Mouse (Mus musculus) heart, postnatal 25 days (tissue): ENCODE data around the gene Mettl2. TPM values are rescaled to one million over a fixed set of nuclear protein-coding genes. Genes with fewer than 3 reads are reported as not detected.
A peak's percentile ranks its signal among the peaks of the same experiment; 100 is the strongest.
"Not testable (repeated sequence)": the region's sequence is repeated elsewhere in the genome, so short reads cannot be mapped to it uniquely, and the experiment has no call there.

Experiments used
- DNase-seq: peaks from one replicate; pipeline ENCODE4 v3.0.0; 2022; ENCODE audit warnings: low spot score
- intact Hi-C: fragments of 180-260 bp; cut with DNase I; formaldehyde crosslinking; loops from one replicate; pipeline ENCODE4 v1.15.1; 2025
- total RNA-seq, 2 experiments: library from RNA; stranded (reverse); gene quantifications; 2 replicates each; pipeline ENCODE4 v1.2.3; 2021

Mettl2 gene
- total RNA-seq, result 10 to 100 TPM in 1 of 2 experiments, 1 to 10 TPM in 1; 9.7 to 10.3 TPM

DNA sequence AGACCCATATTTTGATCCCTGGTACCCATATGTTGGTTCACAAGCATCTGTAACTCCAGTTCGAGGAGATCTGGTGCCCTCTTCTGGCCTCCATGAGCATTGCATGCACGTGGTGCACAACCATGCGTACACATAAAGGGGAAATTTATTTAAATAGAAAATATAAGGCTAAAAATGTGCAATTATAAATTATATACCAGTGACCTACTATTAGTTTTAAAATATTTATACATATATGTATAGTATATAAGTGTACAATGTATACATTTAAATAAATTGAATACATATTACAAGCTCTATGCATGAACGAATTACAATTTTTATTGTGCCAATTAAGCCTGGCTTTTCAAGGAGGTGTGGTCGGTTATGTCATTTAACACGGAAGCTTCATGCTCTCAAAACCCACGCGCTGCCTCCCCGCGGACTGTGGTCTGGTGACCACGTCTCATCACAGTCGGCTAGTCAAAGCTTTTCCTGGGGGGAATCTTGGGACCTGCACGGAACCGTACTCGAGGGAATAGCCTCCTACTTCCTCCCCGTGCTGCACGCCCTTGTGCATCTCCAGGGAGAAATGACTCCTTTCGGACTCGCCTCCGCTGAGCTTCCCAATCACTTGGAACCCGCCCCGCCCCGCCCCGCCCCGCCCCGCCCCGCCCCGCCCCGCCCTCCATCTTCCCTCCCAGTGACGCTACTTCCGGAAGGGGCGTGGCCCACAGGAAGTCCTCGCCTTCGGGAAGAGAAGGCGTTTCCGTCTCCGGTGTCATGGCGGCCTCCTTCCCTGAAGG, at the start of gene Mettl2:
Gene Mettl2 (plus strand): TSS at position 691 of the 785 bp plus-strand sequence.
- intact Hi-C loops, result loop anchor here (1.0 to 10.0 kb wide), 5 partner anchors 54 to 811 kb away; no protein-coding TSS in a partner anchor
- peak; percentile 49 for DNase-seq

DNA sequence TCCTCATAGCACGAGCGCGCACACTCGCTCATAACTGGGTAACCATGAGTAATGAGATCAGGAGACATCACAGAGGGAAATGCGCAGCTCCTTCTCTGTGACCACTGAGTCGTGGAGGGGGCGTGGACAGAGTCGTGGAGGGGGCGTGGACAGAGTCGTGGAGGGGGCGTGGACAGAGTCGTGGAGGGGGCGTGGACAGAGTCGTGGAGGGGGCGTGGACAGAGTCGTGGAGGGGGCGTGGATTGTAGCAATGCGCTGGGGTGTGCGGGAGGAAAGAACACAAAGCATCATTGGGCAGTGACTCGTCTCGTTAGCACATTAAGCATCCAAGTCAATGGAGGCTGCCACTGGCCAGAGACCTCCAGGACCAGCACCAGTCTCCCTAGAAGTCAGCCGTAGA, 13.8 kb upstream of the Mettl2 start:
- DNase-seq, intact Hi-C loops: not testable (repeated sequence)

DNA sequence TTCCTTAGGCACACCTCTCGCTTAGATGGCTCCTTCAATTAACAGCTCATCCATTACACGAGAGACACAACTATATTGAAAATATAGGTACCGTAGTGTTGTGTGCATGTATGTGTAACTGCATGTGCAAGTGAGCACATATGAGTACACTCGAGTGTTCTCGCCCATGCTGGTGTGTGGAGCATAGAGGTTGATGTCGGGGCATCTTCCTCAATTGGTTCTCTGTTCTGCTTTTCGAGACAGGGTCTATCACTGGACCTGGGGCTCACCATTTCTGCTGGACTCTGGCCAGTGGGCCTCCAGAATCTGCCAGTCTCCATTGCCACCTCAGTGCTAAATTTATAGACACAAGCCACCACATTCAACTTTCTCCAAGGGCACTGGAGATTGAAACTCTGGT, 8.4 kb upstream of the Mettl2 start:
- DNase-seq, result no peak
- intact Hi-C loops, result no loop called here

DNA sequence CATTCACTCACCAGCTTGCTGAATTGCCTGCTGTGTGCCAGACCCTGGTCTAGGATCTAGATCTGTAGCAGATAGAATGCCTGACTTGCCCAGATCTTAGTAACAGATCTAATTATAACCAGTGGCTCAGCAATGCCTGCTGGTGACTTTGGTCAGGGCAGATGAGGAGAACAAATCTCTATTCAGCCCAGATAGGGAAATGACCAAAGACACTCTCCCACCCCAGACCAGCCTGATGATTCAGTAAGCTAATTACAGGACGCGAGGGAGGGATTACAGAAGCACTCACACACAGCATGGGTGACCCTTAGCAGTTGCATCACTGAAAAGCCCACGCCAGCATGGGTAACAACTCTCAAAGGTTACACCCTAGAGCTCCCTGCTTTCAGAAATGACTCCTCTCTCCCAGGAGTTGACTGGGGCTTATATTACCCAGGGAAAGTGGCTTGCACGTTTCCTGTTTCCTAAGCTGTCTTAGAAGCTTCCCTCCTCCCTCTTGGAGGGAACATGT, 5.6 kb upstream of the Mettl2 start:
- intact Hi-C loops, result loop anchor here (10.0 kb wide), 3 partner anchors 114 to 806 kb away; no protein-coding TSS in a partner anchor

DNA sequence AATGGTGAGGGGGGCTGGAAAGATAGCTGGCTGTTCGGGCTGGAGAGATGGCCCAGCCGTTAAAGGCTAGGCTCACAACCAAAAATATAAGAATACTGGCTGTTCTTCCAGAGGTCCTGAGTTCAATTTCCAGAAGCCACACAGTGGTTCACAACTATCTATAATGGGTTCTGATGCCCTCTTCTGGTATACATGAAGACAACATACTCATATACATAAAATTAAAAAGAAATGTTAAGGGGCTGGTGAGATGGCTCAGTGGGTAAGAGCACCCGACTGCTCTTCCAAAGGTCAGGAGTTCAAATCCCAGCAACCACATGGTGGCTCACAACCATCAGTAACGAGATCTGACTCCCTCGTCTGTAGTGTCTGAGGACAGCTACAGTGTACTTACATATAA, 4.4 kb upstream of the Mettl2 start:
- intact Hi-C loops, result loop anchor here (10.0 kb wide), 3 partner anchors 113 to 807 kb away; no protein-coding TSS in a partner anchor
- not testable (repeated sequence) for DNase-seq

More for the DNA sequence above, 5.6 kb upstream of the Mettl2 start:
- no peak for DNase-seq

DNA sequence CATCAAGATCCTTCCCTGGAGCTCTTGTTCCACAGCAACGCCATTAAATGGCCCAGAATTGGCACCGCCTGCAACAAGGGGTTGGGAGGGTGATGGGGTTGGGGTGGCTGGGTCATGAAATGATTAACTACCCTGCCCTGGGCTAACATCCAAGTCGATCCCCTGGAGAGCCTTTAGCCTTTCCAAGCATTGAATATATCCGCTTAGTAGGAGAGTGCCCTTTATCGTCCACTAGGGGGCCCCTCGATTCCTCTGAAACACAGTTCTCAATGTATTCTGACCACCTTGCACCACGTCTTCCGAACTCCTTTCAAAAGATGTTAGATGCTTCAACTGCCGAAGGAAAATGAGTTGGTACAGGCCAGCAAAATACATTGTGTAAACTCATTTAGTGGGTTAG, 2.2 kb upstream of the Mettl2 start:
- intact Hi-C loops, result loop anchor here (10.0 kb wide), 3 partner anchors 111 to 809 kb away; no protein-coding TSS in a partner anchor
- no peak for DNase-seq

DNA sequence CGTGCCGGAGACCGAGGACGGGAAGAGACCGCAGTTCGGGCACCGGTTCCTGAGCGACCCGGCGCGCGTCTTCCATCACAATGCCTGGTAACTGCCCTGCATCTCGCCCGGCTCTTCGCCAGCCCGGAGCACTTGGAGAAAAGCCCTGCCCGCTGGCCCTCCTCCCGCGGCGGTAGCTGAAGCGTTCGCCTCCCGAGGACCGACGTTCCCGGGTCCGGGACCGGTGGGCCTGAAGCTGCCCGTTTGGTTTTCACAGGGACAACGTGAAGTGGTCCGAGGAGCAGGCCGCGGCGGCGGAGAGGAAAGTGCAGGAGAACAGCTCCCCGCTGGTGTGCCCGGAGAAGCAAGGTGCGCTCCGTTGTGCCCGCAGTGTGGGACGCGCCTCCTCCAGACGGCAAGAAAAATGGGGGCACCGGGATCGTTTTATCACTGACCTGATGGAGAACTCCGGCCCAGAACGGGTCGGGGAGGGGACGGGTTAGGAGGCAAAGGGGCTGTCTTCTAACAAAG, 350 bp downstream of the Mettl2 start:
- intact Hi-C loops, result loop anchor here (1.0 to 10.0 kb wide), 5 partner anchors 54 to 812 kb away; no protein-coding TSS in a partner anchor
- DNase-seq, result no peak

DNA sequence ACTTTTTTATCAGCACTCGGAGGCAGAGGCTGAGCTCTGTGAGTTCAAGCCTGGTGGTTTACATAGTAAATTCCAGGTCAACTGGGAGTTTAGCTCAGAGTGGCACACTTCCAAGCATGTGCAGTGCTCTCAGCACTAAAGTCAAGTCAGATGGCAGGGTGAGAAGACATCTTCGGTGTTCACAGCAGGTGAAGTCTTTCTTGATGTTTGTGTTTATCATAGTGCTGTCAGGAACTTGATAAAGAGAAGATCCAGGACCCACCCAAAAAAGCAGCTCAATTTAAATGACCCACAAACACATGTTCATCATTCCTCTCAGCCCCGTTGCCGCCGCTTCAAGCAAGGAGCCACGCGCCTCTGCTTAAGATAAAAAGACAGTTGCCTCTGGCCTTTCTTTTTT, 9.5 kb downstream of the Mettl2 start:
- intact Hi-C loops, result no loop called here
- no peak for DNase-seq

DNA sequence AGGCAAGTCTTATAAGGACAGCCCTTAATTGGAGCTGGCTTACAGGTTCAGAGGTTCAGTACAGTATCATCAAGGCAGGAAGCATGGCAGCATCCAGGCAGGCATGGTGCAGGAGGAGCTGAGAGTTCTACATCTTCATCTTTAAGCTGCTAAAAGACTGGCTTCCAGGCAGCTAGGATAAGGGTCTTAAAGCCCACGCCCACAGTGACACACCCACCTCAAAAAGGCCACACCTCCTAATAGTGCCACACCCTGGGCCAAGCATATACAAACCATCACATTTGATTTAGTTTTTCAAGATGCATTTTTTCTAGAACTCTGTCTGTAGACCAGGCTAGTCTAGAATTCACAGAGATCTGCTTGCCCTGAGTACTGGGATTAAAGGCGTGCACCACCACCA, 11.0 kb downstream of the Mettl2 start:
- DNase-seq, intact Hi-C loops: not testable (repeated sequence)

DNA sequence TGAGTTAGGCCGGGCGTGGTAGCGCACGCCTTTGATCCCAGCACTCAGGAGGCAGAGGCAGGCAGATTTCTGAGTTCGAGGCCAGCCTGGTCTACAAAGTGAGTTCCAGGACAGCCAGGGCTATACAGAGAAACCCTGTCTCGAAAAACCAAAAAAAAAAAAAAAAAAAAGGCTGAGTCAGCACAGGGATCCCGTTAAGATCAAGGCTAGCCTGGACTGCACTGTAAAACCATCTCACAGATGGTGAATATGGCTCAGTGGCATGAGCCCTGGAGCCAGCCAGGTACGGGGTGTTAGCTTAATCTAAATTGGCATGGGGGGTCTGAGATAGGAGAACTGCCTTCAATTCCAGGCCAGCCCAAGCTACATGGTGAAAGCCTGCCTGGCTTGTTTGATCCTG, 14.3 kb downstream of the Mettl2 start:
- DNase-seq, intact Hi-C loops: not testable (repeated sequence)

DNA sequence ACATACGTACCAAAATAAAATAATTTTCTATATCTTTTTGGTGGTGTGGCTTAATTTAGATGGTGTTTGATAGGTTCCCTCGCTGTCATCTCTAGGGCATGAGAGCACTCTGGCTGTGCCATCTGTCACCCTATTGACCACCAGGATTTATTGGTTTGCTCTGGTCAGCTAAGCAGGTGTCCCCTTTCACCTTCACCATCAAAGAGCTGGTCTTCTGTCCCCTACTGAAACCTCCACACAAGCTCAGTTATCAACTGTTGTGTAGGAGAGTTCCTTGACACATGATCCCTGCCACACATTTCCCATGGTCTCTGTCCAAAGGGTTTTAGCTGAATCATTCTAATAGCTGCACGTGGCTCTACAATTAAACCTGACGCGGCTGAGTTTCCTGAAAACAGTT, 14.9 kb downstream of the Mettl2 start:
- intact Hi-C loops, result no loop called here
- DNase-seq, result no peak

DNA sequence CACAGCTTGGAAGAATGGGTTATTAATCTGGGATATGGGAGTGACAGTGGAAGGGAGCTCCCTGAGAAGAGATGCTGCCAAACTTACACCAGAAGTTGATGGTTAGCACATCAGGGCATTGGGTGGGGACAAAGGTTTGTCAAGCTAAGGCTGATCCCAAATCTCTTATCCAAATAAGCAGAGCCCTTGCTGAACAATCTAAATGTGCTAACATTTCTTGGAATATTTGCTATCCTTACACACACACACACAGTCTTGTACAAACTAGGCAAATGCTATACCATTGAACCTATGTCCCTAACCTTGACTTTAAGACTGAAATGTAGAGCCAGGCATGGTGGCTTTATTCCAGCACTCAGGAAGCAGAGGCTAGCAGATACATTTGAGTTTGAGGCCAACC, 17.3 kb downstream of the Mettl2 start:
- DNase-seq, result no peak
- intact Hi-C loops, result no loop called here

DNA sequence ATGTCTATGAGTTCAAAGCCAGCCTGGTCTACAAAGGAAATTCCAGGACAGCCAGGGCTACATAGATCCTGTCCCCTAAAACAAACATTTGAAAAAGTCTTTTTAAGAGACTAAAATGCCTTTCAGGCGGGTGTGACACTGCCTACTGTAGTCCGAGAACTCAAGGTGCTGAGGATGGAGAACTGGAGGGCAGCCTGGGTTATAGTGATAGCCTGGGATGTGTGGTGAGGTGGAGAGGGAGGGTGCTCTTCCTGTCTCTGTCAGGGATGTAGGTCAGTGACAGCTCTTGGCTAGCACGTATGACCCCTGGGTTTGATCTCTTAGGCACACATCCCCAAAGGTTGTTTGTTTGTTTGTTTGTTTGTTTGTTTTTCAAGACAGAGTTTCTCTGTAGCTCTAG, 17.9 kb downstream of the Mettl2 start:
- intact Hi-C loops, result no loop called here

DNA sequence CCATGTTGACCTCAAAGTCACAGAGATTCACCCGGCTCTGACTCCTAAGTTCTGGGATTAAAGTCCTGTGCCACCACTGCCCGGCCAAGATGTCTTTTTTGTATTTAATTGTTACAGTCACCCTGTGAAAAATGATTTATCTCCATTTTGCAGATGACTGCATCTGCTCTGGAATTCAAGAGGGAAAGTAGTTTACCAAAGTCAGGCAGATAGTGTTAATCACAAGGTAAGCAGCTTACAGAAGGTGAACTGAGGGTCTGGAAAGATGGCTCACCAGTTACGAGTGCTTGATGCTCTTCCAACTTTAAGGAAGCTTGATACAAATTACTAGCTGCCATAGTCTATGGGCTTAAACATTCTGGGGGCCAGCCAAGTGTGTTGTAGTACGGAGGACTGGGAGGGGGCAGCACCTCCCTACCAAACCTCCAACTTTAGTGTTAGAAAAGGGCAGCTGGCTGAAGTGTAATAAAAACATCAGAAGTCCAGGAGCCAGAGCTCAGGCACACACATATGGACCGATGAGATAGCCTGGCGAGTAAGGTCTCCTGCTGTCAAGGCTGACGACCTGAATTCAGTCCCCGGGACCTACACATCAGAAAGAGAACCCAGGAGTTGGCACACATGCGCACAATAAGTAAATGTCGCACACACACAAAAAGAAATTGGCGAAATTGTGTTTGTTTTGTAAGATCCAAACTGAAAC, 18.4 kb downstream of the Mettl2 start:
- no peak for DNase-seq
- intact Hi-C loops, result no loop called here

More for the DNA sequence above, 17.9 kb downstream of the Mettl2 start:
- no peak for DNase-seq

DNA sequence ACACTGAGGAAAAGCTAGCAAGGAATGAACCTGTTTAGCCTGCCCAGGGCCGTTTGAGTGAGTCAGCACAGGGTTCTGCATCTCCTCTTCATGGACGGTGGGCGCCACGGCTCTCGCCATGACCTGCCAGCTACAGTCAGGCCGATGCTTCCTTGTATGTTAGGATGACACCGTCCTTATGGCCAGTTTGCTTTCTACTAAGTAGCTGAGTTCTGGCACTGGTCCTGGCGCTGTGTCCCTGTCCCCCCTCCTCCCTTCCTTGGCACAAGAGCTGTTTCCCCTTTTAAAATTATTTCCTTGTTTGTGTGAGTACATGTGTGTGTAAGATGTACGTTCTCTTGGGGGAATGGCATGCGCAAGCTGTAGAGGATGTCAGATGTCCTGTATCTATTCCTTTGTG, 19.0 kb downstream of the Mettl2 start:
- intact Hi-C loops, result no loop called here
- DNase-seq, result no peak

DNA sequence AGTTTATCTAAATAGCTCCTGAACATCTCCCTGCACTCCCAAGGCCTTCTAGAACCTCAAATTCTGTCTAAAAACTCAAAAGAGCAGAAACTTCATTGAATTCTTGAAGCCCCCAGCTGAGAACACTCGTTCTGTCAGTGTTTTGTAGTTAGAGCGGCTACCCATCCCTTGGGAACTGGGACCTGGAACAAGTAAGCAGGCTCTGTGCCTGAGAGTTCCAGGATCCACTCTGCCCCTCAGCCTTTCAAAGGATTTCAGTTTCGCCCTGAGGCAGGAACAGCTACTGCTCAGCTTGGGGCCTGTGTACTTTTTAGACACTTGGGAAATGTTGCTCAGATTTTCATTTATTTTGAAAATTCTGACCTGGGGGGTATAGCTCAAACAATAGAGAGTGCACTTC, 20.4 kb downstream of the Mettl2 start, which contains the start of gene Gm10842:
Gene Gm10842 (plus strand): TSS at position 301 of the 400 bp plus-strand sequence.
- DNase-seq, result no peak
- intact Hi-C loops, result no loop called here

DNA sequence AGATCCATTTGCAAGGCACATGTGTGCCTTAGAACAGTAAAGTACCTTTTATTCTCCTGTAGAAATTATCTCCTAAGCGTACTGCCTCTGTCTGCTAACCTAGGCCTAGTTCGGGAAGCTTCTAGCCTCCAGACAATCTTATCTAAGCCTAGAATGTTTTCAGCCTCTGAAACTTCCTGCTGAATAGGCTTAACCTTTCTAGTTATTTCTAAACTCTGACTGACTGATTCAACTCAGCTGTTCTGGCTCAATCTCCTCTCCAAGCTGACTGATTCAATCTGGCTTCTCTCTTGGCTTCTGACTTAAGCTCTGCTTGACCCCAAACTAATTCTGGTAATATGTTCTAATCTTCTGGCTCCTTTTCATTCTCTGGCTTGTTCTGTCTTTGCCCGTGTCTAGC, 23.1 kb downstream of the Mettl2 start:
- DNase-seq, result no peak
- intact Hi-C loops, result no loop called here

DNA sequence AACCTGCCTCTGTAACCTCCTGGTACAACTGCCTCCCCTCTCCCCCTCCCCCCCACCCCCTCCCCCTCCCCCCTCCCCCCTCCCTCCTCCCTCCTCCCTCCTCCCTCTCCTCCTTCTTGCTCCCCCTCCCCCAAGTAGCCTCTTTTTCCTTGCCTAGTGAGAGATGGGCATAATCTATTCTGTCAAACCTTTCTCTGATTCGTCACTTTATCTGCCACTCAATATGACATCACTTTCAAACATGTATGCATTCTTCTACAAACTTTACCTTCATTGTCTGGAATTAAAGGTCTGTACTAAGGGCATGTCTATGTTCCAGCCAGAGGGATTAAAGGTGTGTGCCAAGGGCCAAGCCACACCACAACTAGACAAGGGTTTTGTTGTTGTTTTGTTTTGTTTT, 23.5 kb downstream of the Mettl2 start:
- intact Hi-C loops, result no loop called here
- no peak for DNase-seq

DNA sequence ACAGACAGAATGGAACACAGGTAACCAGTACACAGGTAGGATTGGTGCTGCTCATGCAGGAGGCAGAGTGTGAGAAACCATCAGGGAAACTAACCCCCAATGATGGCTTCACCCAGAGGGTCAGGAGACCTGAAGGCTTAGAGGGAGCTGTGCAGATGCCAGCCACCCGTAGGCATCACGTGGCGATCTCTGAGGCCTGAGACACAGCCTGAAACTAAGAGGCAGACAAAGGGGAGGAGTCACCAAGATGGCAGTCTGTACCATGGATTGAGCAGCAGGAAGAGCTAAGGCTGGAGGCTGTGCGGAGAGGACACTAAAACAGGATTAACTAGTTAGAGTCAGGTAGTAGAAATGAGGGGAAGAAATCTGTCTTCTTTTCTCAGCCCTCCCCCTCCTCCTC, 24.5 kb downstream of the Mettl2 start:
- no peak for DNase-seq
- intact Hi-C loops, result no loop called here

DNA sequence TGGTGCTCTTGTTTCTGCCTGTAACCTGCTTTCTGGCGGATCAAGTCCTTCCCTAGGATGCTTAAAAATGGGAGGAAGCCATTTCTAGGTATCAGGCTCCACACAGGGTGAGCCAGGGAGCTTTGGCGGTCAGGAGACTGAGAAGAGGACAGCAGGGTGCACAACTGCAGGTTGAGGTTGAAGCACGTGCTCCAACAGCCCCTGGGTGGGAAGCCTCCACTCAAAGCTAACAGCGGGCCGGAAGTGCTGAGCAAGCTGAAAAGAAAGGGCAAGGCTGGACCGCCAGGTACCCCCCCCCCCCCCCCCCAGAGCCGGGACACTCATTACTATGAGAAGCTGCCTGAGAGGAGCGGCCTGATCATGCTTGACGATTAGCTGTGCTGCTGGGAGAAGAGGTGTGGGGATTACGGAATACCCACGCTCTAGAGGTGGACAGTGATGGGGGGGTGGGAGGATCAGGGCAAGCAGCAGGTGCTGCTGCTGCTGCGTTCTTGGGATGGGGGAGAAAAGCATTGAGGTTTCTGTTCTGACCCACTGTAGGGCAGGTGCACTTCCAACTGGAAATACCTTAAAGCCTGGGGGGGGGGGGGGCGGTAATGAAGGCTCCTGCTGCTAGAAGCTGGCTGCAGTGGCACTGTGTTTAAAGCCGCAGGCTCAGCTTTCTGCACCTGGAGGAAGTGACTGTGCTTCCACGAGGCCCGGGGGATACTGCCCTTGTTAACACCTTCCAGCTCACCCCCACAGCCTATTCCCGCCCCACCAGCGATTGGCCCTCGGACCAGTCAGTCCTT, 25.2 kb downstream of the Mettl2 start:
- no peak for DNase-seq
- intact Hi-C loops, result no loop called here
